Mouse (Mus musculus): ENCODE results near the gene Fam50b. TPM values are rescaled to one million over a fixed set of nuclear protein-coding genes. Genes with fewer than 3 reads are reported as not detected.
A peak's percentile ranks its signal among the peaks of the same experiment; 100 is the strongest.

Fam50b gene
- polyA plus RNA-seq (2015; fragmentation: Nextera tagmentation; extraction: Ambion mirVana): not detected in 2 replicates

GRCm38 (mm10) chr13:34734686-34735085 lies at the start of gene Fam50b:
Gene Fam50b (plus strand): TSS chr13:34734850.
- no peak for ATAC-seq (replicated peaks; ENCODE audit: insufficient number of reproducible peaks, insufficient read depth, low FRiP score, low read depth)
- no peaks in the 10 kb centered on the region for H3K9me3 ChIP-seq (replicated peaks)

GRCm38 (mm10) chr13:34685008-34685765 lies 49.5 kb upstream of the Fam50b start:
- no peak overlapping the region for H3K9ac ChIP-seq
- no peak overlapping the region for H3K27ac ChIP-seq
- H3K36me3 ChIP-seq: no peaks in the 10 kb centered on the region
- H3K27me3 ChIP-seq: no peaks in the 10 kb centered on the region
- H3K4me1 ChIP-seq (replicated peaks): peaks cover 11% of the 10 kb centered on the region
- no peak for ATAC-seq (replicated peaks; ENCODE audit: insufficient number of reproducible peaks, insufficient read depth, low FRiP score, low read depth)
- H3K4me2 ChIP-seq: no peak overlapping the region
- WGBS: 74% methylated on average over 7 of the region's 7 CpGs
- no peak overlapping the region for H3K4me3 ChIP-seq
- H3K9me3 ChIP-seq (replicated peaks): no peaks in the 10 kb centered on the region

More at GRCm38 (mm10) chr13:34734686-34735085, at the start of gene Fam50b:
- Histone ChIP-seq H3K27ac (no peak within 1 kb of the TSS), H3K4me3 (no peak within 1 kb of the TSS), H3K4me2 (no peak within 1 kb of the TSS), H3K27me3 (no peaks in the 10 kb centered on the region), H3K36me3 (no peaks in the 10 kb centered on the region), H3K9ac (no peak within 1 kb of the TSS), H3K4me1 (replicated peaks) (peaks cover 17% of the 10 kb centered on the region)
- 40% methylated on average over 5 of the region's 5 CpGs for WGBS

- ATAC-seq (replicated peaks; ENCODE audit: insufficient number of reproducible peaks, insufficient read depth, low FRiP score, low read depth): no peak
- no peak overlapping the region for H3K4me2 ChIP-seq
- 71% methylated on average over 1 of the region's 1 CpGs for WGBS
- no peak overlapping the region for H3K4me3 ChIP-seq
- no peaks in the 10 kb centered on the region for H3K36me3 ChIP-seq
- no peaks in the 10 kb centered on the region for H3K9me3 ChIP-seq (replicated peaks)
- H3K4me1 ChIP-seq (replicated peaks): peaks cover 2% of the 10 kb centered on the region; the same call in 1 of the 2 replicates
- no peaks in the 10 kb centered on the region for H3K27me3 ChIP-seq
- H3K27ac ChIP-seq: no peak overlapping the region
- no peak overlapping the region for H3K9ac ChIP-seq
Measured at GRCm38 (mm10) chr13:34691049-34691448, 43.6 kb upstream of the Fam50b start.

- H3K36me3 ChIP-seq: no peaks in the 10 kb centered on the region
- no peak for ATAC-seq (replicated peaks; ENCODE audit: insufficient number of reproducible peaks, insufficient read depth, low FRiP score, low read depth)
- H3K4me3 ChIP-seq: no peak overlapping the region
- no peaks in the 10 kb centered on the region for H3K9me3 ChIP-seq (replicated peaks)
- H3K4me2 ChIP-seq: no peak overlapping the region
- H3K9ac ChIP-seq: no peak overlapping the region
- 68% methylated on average over 6 of the region's 6 CpGs for WGBS
- H3K4me1 ChIP-seq (replicated peaks): peaks cover 2% of the 10 kb centered on the region; the same call in 1 of the 2 replicates
- no peaks in the 10 kb centered on the region for H3K27me3 ChIP-seq
- no peak overlapping the region for H3K27ac ChIP-seq
Measured at GRCm38 (mm10) chr13:34693111-34693510, 41.5 kb upstream of the Fam50b start.

- Histone ChIP-seq H3K9me3 (replicated peaks) (no peaks in the 10 kb centered on the region), H3K27me3 (no peaks in the 10 kb centered on the region), H3K36me3 (no peaks in the 10 kb centered on the region), H3K4me1 (replicated peaks) (0 out of 2 replicates have a peak, but pooled peaks cover 2% of the 10 kb centered on the region), H3K9ac (no peak overlapping the region), H3K4me2 (no peak overlapping the region), H3K27ac (no peak overlapping the region), H3K4me3 (no peak overlapping the region)
- ATAC-seq (replicated peaks; ENCODE audit: insufficient number of reproducible peaks, insufficient read depth, low FRiP score, low read depth): no peak
- 64% methylated on average over 7 of the region's 7 CpGs for WGBS
Measured at GRCm38 (mm10) chr13:34696734-34697332, 37.8 kb upstream of the Fam50b start.

GRCm38 (mm10) chr13:34700091-34700490 lies 34.6 kb upstream of the Fam50b start:
- Histone ChIP-seq H3K9ac (no peak overlapping the region), H3K9me3 (replicated peaks) (no peaks in the 10 kb centered on the region), H3K4me3 (no peak overlapping the region), H3K27ac (no peak overlapping the region), H3K4me2 (no peak overlapping the region), H3K4me1 (replicated peaks) (no peaks in the 10 kb centered on the region), H3K36me3 (no peaks in the 10 kb centered on the region), H3K27me3 (no peaks in the 10 kb centered on the region)
- 63% methylated on average over 2 of the region's 2 CpGs for WGBS
- no peak for ATAC-seq (replicated peaks; ENCODE audit: insufficient number of reproducible peaks, insufficient read depth, low FRiP score, low read depth)

- Histone ChIP-seq H3K9me3 (replicated peaks) (no peaks in the 10 kb centered on the region), H3K4me3 (no peak overlapping the region), H3K9ac (no peak overlapping the region), H3K27me3 (no peaks in the 10 kb centered on the region), H3K36me3 (no peaks in the 10 kb centered on the region), H3K4me1 (replicated peaks) (no peaks in the 10 kb centered on the region), H3K27ac (no peak overlapping the region), H3K4me2 (no peak overlapping the region)
- 65% methylated on average over 1 of the region's 1 CpGs for whole genome bisulfite sequencing
- no peak for ATAC-seq (replicated peaks; ENCODE audit: insufficient number of reproducible peaks, insufficient read depth, low FRiP score, low read depth)
Measured at GRCm38 (mm10) chr13:34700630-34701029, 34.0 kb upstream of the Fam50b start.

- Histone ChIP-seq H3K9me3 (replicated peaks) (no peaks in the 10 kb centered on the region), H3K4me3 (no peak overlapping the region), H3K9ac (no peak overlapping the region), H3K27me3 (no peaks in the 10 kb centered on the region), H3K27ac (no peak overlapping the region), H3K4me2 (no peak overlapping the region), H3K4me1 (replicated peaks) (no peaks in the 10 kb centered on the region), H3K36me3 (no peaks in the 10 kb centered on the region)
- ATAC-seq (replicated peaks; ENCODE audit: insufficient number of reproducible peaks, insufficient read depth, low FRiP score, low read depth): no peak
- WGBS: 50% methylated on average over 2 of the region's 2 CpGs
Measured at GRCm38 (mm10) chr13:34703301-34703700, 31.3 kb upstream of the Fam50b start.

GRCm38 (mm10) chr13:34703795-34704194 lies 30.9 kb upstream of the Fam50b start:
- no peak overlapping the region for H3K27ac ChIP-seq
- no peak for ATAC-seq (replicated peaks; ENCODE audit: insufficient number of reproducible peaks, insufficient read depth, low FRiP score, low read depth)
- no peaks in the 10 kb centered on the region for H3K36me3 ChIP-seq
- H3K4me2 ChIP-seq: no peak overlapping the region
- no peak overlapping the region for H3K9ac ChIP-seq
- no peaks in the 10 kb centered on the region for H3K27me3 ChIP-seq
- WGBS: 66% methylated on average over 1 of the region's 1 CpGs
- H3K4me3 ChIP-seq: no peak overlapping the region
- H3K4me1 ChIP-seq (replicated peaks): no peaks in the 10 kb centered on the region
- no peaks in the 10 kb centered on the region for H3K9me3 ChIP-seq (replicated peaks)

- H3K27ac ChIP-seq: no peak overlapping the region
- no peak overlapping the region for H3K9ac ChIP-seq
- no peak overlapping the region for H3K4me3 ChIP-seq
- ATAC-seq (replicated peaks; ENCODE audit: insufficient number of reproducible peaks, insufficient read depth, low FRiP score, low read depth): no peak
- H3K27me3 ChIP-seq: no peaks in the 10 kb centered on the region
- no peaks in the 10 kb centered on the region for H3K9me3 ChIP-seq (replicated peaks)
- H3K36me3 ChIP-seq: no peaks in the 10 kb centered on the region
- 77% methylated on average over 3 of the region's 3 CpGs for WGBS
- H3K4me2 ChIP-seq: no peak overlapping the region
- peaks cover 5% of the 10 kb centered on the region for H3K4me1 ChIP-seq (replicated peaks)
Measured at GRCm38 (mm10) chr13:34704835-34705234, 29.8 kb upstream of the Fam50b start.

GRCm38 (mm10) chr13:34708955-34709354 lies 25.7 kb upstream of the Fam50b start:
- WGBS: 12% methylated on average over 3 of the region's 3 CpGs
- no peak overlapping the region for H3K9ac ChIP-seq
- H3K9me3 ChIP-seq (replicated peaks): no peaks in the 10 kb centered on the region
- H3K4me1 ChIP-seq (replicated peaks): peaks cover 5% of the 10 kb centered on the region
- peak overlapping the region; percentile 72 for H3K27ac ChIP-seq
- no peaks in the 10 kb centered on the region for H3K36me3 ChIP-seq
- H3K4me3 ChIP-seq: no peak overlapping the region
- no peak overlapping the region for H3K4me2 ChIP-seq
- peak; percentile 70 for ATAC-seq (replicated peaks; ENCODE audit: insufficient number of reproducible peaks, insufficient read depth, low FRiP score, low read depth)
- H3K27me3 ChIP-seq: no peaks in the 10 kb centered on the region

GRCm38 (mm10) chr13:34709566-34709965 lies 25.1 kb upstream of the Fam50b start:
- Histone ChIP-seq H3K36me3 (no peaks in the 10 kb centered on the region), H3K9ac (no peak overlapping the region), H3K4me1 (replicated peaks) (peaks cover 5% of the 10 kb centered on the region), H3K9me3 (replicated peaks) (no peaks in the 10 kb centered on the region), H3K4me2 (no peak overlapping the region), H3K4me3 (no peak overlapping the region), H3K27ac (peak overlapping the region; percentile 72), H3K27me3 (no peaks in the 10 kb centered on the region)
- no peak for ATAC-seq (replicated peaks; ENCODE audit: insufficient number of reproducible peaks, insufficient read depth, low FRiP score, low read depth)
- 85% methylated on average over 4 of the region's 4 CpGs for WGBS
